Mouse (Mus musculus) hindbrain, embryonic 12.5 days (tissue): Measurements from ENCODE around the gene Tmem38b. TPM values are rescaled to one million over a fixed set of nuclear protein-coding genes. Genes with fewer than 3 reads are reported as not detected.

Source experiments
- ATAC-seq: fragments of 200-750 bp; cut with Nextera tagmentation; 2 replicates; pipeline ENCODE4 v1.8.0; 2017; ENCODE audit warnings: moderate TSS enrichment; ENCODE audit not compliant: low FRiP score
- H3K27ac ChIP-seq: fragments of 300-500 bp; sonication (generic); 2 replicates; pipeline ENCODE4 v1.5.1; 2016; ENCODE audit warnings: mild to moderate bottlenecking
- H3K27me3 ChIP-seq: fragments of 300-500 bp; sonication (generic); 2 replicates; pipeline ENCODE4 v1.6.1; 2016; ENCODE audit warnings: mild to moderate bottlenecking
- H3K36me3 ChIP-seq: fragments of 300-500 bp; sonication (generic); 2 replicates; pipeline ENCODE4 v1.6.1; 2016; ENCODE audit warnings: mild to moderate bottlenecking
- H3K4me1 ChIP-seq: fragments of 300-500 bp; sonication (generic); 2 replicates; pipeline ENCODE4 v1.6.1; 2016
- H3K4me2 ChIP-seq: fragments of 300-500 bp; sonication (generic); replicated peaks from 2 replicates; pipeline ENCODE4 v1.6.1; 2016; ENCODE audit warnings: mild to moderate bottlenecking
- H3K4me3 ChIP-seq: fragments of 300-500 bp; sonication (generic); 2 replicates; pipeline ENCODE4 v1.5.1; 2016; ENCODE audit warnings: mild to moderate bottlenecking
- H3K9ac ChIP-seq: fragments of 300-500 bp; sonication (generic); 2 replicates; pipeline ENCODE4 v1.6.1; 2016; ENCODE audit warnings: mild to moderate bottlenecking, moderate library complexity
- H3K9me3 ChIP-seq: fragments of 300-500 bp; sonication (generic); replicated peaks from 2 replicates; pipeline ENCODE4 v1.6.1; 2016; ENCODE audit warnings: mild to moderate bottlenecking
- WGBS: fragments of 180-500 bp; shearing (Covaris S2); methylation state at CpG from one replicate; pipeline ENCODE4 v1.1.7; 2016; 5-methylcytosine and 5-hydroxymethylcytosine counted together
- polyA plus RNA-seq: library from polyadenylated mRNA; unstranded; fragments of >200 nt; fragmentation: Nextera tagmentation; extraction: Ambion mirVana; gene quantifications from 2 replicates; pipeline ENCODE4 v1.2.1, GENCODE M21; 2016

Gene Tmem38b
- polyA plus RNA-seq = 6.9 and 8.0 TPM in 2 replicates

DNA sequence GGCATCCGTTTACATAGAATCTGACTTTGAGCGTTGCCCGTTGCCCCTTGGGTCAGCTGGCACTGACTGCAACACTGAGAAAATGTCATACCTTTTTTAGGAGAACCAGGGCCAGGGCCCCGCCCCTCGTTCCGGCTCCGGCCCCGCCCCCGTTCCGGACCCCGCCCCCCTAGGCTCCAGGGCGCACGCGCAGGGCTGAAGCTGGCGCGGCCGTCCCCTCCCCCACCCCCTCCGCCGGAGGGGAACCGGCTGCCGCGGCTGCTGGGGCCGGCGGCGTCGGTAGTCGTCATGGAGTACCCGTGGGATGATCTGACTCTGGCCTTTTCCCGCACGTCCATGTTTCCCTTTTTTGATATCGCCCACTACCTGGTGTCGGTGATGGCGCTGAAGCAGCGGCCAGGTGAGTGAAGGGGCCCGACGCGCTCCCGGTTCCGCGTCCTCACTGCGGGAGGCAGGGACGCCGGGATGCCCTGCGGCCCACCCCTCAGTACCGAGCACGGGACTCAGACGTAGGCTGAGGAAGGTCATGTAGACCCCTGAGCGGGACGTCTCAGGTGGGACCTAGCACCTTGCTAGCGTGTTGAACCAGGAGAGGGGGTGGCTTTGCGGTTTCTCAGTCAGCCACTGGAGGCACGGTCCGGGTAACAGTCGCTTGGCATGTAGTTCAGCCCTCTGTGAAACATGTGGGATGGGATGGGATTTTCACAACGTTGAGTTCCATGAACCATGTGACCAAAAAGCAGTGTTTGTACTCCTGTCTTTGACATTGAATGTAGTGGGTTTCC lies at the start of gene Tmem38b:
Gene Tmem38b, plus strand, starts transcription at position 225 of the 785 bp plus-strand sequence.
- Histone ChIP-seq H3K4me3 (peak within 1 kb of the TSS; percentile 81), H3K9ac (peak within 1 kb of the TSS; percentile 84), H3K27me3 (no peaks in the 10 kb centered on the region), H3K4me2 (peak within 1 kb of the TSS; percentile 67), H3K9me3 (no peaks in the 10 kb centered on the region), H3K36me3 (no peaks in the 10 kb centered on the region), H3K27ac (peak within 1 kb of the TSS; percentile 44; the same call in 1 of the 2 replicates), H3K4me1 (peaks cover 6% of the 10 kb centered on the region)
- under 1% methylated on average over 55 of the region's 55 CpGs for WGBS
- peak; percentile 93 for ATAC-seq

DNA sequence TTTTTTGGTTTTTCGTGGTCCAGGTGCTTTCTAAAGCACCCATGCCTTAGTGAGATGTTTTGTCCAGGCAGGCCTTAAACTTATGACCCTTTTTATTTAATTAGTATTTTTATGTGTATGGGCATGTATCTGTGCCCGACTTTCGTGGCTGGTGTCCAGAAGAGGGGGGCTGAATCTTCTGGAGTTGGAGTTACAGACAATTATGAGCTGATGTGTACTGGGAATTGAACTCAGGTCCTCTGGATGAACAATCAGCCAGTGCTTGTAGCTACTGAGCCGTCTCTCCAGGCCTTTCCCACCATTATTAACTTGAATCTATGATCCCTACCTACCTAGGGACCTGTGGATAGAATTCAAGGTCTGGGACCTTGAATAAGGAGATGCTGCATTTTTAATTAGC lies 44.4 kb upstream of the Tmem38b start:
- no peaks in the 10 kb centered on the region for H3K36me3 ChIP-seq
- no peaks in the 10 kb centered on the region for H3K9me3 ChIP-seq
- peaks cover 42% of the 10 kb centered on the region for H3K27me3 ChIP-seq
- H3K4me2 ChIP-seq = no peak overlapping the region
- H3K4me3 ChIP-seq = no peak overlapping the region
- WGBS = 57% methylated on average over 4 of the region's 4 CpGs
- peaks cover 8% of the 10 kb centered on the region for H3K4me1 ChIP-seq
- no peak overlapping the region for H3K27ac ChIP-seq
- ATAC-seq = no peak
- H3K9ac ChIP-seq = no peak overlapping the region

DNA sequence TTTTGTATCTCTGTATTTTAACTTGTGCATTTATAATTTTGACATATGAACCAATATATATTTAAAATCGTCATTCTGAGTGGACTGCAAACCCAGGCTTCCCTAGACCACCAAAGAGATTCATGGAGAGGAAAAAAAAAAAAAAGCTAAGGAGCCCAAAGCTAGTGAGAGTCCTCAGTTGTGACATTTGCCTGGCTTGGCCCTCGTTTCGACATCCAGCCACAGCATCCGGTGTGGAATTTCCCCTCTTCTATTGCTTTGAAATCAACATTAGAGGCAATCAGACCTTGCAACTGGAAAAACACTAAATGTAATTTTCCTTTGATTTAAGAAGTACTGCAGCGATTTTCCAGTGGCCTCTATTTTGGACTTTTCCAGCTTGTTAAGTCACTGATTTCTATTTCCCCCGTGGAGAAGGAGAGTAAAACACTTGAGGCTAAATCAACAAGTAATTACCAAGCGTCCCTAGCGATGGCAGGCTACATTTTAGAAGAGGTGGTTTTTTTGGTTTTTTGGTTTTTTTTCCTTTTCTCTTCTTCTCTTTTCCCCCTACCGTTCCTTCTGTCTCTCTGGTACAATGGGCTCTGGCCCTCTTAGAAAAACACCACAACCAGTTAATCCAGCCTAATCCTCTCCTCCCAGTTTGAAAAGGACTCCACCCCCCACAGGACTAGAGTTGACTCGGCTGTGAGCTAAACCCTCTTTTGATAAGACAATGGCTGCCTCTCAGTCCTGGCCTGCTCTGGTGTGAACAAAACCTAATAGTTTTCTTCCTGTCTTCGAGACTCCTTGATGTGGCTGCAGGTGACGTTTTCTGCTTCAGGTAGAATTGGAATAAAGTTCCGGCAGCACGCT lies 43.4 kb upstream of the Tmem38b start:
- H3K36me3 ChIP-seq = no peaks in the 10 kb centered on the region
- H3K27me3 ChIP-seq = peaks cover 32% of the 10 kb centered on the region
- no peak overlapping the region for H3K27ac ChIP-seq
- H3K4me2 ChIP-seq = no peak overlapping the region
- 21% methylated on average over 14 of the region's 14 CpGs for WGBS
- no peaks in the 10 kb centered on the region for H3K9me3 ChIP-seq
- H3K9ac ChIP-seq = no peak overlapping the region
- peaks cover 8% of the 10 kb centered on the region for H3K4me1 ChIP-seq
- ATAC-seq = no peak
- H3K4me3 ChIP-seq = no peak overlapping the region

DNA sequence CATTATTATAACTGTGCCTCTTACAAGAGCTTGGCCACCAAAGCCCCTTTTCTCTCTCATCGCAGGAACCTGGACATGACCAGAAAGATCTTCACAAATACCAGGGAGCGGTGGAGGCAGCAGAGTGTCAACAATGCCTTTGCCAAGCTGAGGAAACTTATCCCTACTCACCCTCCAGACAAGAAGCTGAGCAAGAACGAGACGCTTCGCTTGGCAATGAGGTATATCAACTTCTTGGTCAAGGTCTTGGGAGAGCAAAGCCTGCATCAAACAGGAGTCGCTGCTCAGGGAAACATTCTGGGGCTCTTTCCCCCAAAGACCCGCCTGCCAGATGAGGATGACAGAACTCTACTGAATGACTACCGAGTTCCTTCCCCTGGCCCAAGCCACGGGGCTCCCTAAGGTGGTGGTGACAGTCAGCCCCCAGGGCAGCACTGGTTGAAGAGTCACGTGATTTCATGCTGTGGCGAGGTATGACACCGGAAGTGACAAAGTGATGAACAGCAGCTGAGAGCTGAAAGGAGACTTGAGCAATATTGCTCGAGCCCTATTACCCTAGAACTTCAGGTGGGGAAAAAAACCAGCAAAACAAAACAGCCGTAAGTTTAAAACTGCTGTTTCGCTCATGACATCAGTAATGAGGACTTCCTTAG lies 40.0 kb upstream of the Tmem38b start:
- Histone ChIP-seq H3K4me1 (no peaks in the 10 kb centered on the region), H3K27me3 (no peaks in the 10 kb centered on the region), H3K4me3 (no peak overlapping the region), H3K27ac (no peak overlapping the region), H3K36me3 (no peaks in the 10 kb centered on the region), H3K4me2 (no peak overlapping the region), H3K9me3 (no peaks in the 10 kb centered on the region), H3K9ac (no peak overlapping the region)
- WGBS = 79% methylated on average over 15 of the region's 15 CpGs
- ATAC-seq = no peak

DNA sequence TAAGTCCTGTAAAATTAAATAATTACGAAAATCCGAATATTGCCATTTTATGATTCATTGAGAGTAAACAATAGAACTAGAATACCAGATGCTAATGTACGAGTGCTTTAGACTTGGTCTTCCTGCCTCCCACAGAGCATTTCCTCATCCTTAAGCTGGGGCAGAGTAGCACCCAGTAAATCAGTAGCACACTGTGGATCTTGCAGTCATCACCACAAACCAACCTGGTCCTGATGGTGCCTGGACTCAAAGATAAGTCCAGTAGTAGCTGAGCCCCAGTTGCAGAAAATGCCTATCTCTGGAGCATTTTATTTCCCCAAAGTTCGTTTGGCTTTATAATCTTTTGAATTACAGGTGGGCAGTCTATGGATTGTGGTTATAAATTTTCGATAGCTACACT lies 39.0 kb upstream of the Tmem38b start:
- no peak overlapping the region for H3K4me3 ChIP-seq
- no peaks in the 10 kb centered on the region for H3K27me3 ChIP-seq
- no peaks in the 10 kb centered on the region for H3K36me3 ChIP-seq
- WGBS = 84% methylated on average over 5 of the region's 5 CpGs
- H3K4me1 ChIP-seq = no peaks in the 10 kb centered on the region
- ATAC-seq = no peak
- H3K27ac ChIP-seq = no peak overlapping the region
- H3K9me3 ChIP-seq = no peaks in the 10 kb centered on the region
- no peak overlapping the region for H3K9ac ChIP-seq
- H3K4me2 ChIP-seq = no peak overlapping the region

DNA sequence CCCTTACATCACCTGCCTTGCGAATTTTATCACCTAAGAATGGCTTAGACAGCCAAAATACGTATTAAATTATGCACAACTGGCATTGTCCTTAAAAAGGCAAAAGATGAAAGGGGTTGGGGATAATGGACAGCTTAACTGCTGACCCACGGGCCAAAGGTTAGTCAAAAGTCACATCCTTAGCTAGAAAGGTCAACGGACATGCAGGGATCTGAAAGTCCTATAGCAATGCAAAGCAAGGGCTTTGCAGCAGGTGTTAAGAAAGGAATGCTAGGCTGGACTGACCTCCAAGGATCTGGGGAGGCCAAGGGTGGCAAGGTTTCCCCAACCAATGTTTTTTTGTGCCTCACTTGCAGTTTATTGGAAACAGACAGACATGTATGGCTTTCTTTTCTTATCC lies 36.5 kb upstream of the Tmem38b start:
- Histone ChIP-seq H3K9ac (no peak overlapping the region), H3K4me1 (no peaks in the 10 kb centered on the region), H3K4me2 (no peak overlapping the region), H3K36me3 (no peaks in the 10 kb centered on the region), H3K9me3 (no peaks in the 10 kb centered on the region), H3K27ac (no peak overlapping the region), H3K27me3 (no peaks in the 10 kb centered on the region), H3K4me3 (no peak overlapping the region)
- WGBS = 8% methylated on average over 4 of the region's 4 CpGs
- no peak for ATAC-seq

DNA sequence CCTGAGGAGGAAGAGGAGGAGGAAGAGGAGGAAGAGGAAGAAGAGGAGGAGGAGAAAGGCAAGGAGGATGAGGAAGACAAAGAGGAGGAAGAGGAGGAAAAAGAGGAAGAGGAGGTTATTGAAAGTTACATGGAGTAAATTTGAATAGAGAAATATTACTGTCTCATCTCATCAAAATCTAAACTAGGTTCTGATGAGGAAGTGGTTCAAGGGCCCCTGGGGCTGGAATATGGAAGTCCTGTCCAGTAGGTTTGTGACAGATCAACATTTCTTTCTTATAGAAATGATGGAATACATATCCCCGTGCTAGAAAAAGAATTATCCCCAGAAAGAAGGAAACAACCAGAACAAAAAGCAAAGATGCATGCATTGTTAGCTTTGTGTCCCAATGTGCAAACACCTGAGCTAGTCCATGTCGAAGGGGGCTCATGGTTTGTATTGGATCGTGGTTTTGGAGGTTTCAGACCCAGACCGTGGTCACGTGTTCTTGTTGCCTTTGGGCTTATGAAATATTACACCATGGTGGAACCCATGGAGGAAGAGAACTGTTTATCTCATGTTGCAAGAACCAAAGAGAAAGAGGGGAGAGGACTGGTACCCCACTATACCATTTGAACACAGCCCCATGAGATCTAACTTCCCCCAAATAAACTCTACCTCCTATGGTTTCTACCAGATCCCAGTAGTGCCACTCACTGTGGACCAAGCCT lies 31.4 kb upstream of the Tmem38b start:
- 96% methylated on average over 5 of the region's 5 CpGs for WGBS
- H3K27me3 ChIP-seq = no peaks in the 10 kb centered on the region
- H3K9me3 ChIP-seq = no peaks in the 10 kb centered on the region
- no peak overlapping the region for H3K4me3 ChIP-seq
- no peak for ATAC-seq
- H3K4me2 ChIP-seq = no peak overlapping the region
- H3K36me3 ChIP-seq = no peaks in the 10 kb centered on the region
- no peak overlapping the region for H3K9ac ChIP-seq
- H3K27ac ChIP-seq = no peak overlapping the region
- peaks cover 6% of the 10 kb centered on the region; the same call in 1 of the 2 replicates for H3K4me1 ChIP-seq

DNA sequence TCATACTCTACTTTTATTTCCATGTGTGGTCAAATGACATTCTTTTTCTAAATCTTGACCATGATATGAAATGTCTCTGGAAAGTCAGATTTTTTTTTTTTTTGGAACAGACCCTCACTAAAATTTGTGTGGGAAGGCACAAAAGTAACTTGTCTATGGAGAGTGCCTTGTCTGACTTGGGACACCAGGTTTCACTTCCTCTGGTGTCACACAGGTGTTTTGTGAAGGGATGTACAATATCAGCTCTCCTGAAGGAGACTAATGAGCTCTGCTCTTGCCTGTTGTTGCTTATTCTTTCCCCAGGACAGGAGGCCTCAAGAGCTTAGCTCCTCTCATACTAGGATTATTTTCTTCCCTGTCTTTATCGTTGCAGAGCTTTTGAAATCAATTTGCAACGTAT lies 30.8 kb upstream of the Tmem38b start:
- no peak for ATAC-seq
- Histone ChIP-seq H3K27me3 (no peaks in the 10 kb centered on the region), H3K4me2 (no peak overlapping the region), H3K36me3 (no peaks in the 10 kb centered on the region), H3K9me3 (no peaks in the 10 kb centered on the region), H3K27ac (no peak overlapping the region), H3K4me1 (peaks cover 7% of the 10 kb centered on the region; the same call in 1 of the 2 replicates), H3K4me3 (no peak overlapping the region), H3K9ac (no peak overlapping the region)
- 64% methylated on average over 2 of the region's 2 CpGs for WGBS

DNA sequence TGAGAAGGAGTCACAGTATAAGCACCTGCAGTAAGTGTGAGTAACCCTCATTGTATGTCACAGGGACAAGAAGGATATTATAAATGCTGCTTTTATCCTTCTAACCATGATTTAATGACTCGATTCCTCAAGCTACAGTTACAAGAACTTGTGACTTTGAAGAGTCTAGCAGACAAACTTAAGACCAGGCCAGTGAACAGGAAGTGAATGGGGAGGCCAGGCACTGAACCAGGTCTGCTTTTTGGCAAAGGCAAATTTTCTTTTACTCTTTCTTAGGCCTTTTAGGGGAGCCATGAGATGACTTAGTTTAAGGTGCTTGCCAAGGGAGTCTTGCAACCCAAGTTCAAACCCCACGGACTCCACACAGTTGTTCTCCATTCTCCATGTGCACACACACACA lies 30.1 kb upstream of the Tmem38b start:
- 88% methylated on average over 2 of the region's 2 CpGs for WGBS
- no peak for ATAC-seq
- H3K27ac ChIP-seq = no peak overlapping the region

DNA sequence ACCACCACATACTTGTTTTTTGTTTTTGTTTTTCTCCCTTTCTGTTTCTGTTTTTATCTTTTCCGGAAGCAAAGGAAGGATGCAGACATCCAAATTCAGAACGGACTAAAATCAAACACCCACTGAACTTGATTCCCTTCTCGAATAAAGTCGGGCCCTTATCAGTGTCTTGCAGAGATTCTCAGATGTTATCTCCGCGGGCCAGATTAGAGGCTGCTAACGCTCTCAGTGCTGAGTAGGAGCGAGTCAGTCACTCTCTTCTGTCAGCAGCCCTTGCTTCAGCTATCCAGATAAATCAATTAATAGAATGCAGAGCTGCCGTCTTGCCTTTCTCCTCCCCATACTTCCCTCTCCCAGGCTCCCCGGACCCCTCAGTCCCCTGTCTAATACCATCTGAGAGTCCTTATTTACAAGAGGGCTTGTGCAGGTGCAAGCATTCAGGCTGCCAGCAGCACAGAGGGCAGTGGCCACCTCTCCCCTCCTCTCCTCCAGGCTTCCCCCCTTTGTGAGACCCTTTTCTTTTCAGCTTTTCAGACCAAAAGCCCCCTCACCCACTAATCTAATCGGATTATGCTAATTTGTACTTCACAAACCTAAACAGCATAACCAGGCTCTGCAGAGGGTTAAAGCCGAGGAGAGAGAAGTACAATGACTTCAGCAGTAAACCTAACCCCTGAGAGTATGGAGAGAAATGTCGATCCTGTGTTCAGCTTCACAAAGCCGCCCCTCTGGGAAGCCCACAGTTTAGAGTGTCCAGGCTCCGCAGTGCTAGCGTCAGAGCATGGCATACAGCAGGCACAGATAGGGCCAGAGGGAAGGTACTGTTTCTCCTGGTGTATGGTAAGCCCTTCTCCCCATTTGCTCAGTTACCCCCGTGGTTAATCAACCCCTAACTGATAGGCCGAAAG lies 28.7 kb upstream of the Tmem38b start:
- Histone ChIP-seq H3K9ac (peak overlapping the region; percentile 18; the same call in 1 of the 2 replicates), H3K27me3 (no peaks in the 10 kb centered on the region), H3K4me2 (peak overlapping the region; percentile 23), H3K36me3 (no peaks in the 10 kb centered on the region), H3K4me1 (peaks cover 7% of the 10 kb centered on the region; the same call in 1 of the 2 replicates), H3K27ac (peak overlapping the region; percentile 30; the same call in 1 of the 2 replicates), H3K4me3 (no peak overlapping the region), H3K9me3 (no peaks in the 10 kb centered on the region)
- peak; percentile 88; the same call in 1 of the 2 replicates for ATAC-seq
- WGBS = 17% methylated on average over 18 of the region's 18 CpGs

More for the DNA sequence above, 30.1 kb upstream of the Tmem38b start:
- no peak overlapping the region for H3K4me3 ChIP-seq
- H3K4me1 ChIP-seq = peaks cover 7% of the 10 kb centered on the region; the same call in 1 of the 2 replicates
- no peak overlapping the region for H3K4me2 ChIP-seq
- no peaks in the 10 kb centered on the region for H3K27me3 ChIP-seq
- H3K36me3 ChIP-seq = no peaks in the 10 kb centered on the region
- no peaks in the 10 kb centered on the region for H3K9me3 ChIP-seq
- no peak overlapping the region for H3K9ac ChIP-seq
